ENCODE assay signal across 35 mouse cellular contexts in the genomic region with DNA sequence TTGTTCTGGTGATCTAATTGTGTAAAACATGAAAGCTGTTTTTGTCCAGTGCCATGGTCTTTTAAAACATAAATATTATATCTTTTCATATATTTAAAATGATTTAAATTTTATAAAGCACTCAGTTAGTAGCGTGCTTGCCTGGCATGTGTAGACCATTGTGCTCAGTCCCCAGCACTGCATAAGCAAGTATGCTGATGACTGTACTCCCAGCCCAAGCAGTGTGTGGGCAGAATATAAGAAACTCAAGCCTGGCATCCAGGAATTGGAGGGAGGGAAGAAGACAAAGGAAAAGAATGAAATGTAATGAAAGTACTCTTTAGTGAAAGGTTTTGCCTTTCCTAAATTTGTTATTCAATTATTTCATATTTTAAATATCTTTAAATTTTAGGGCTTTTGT.
"Had no signal": no experiment of that assay in that cellular context is flagged by ENCODE, and none has a peak within 500 bp of the region (broad histone marks: within the 10 kb centered on the region; RNA-seq: fewer than 3 reads in every experiment).

No protein-coding gene starts in this region.

- DNase-seq: heart, postnatal 10 days; heart, postnatal 14 days; heart, postnatal 36 days; heart, postnatal 4 days; kidney, adult 11 months; kidney, adult 18-20 months; kidney, adult 2 months; kidney, adult 8-10 months; kidney, adult 9 months; kidney, postnatal 10 days; kidney, postnatal 14 days; kidney, postnatal 25 days; kidney, postnatal 36 days; kidney, postnatal 4 days; layer of hippocampus, adult 9-11 months; layer of hippocampus, postnatal 36 days had no signal

- H3K9ac ChIP-seq: heart, embryonic 12.5 days; heart, embryonic 13.5 days; heart, embryonic 15.5 days; hindbrain, embryonic 12.5 days; hindbrain, embryonic 13.5 days; hindbrain, embryonic 14.5 days; hindbrain, embryonic 15.5 days; intestine, embryonic 15.5 days; kidney, embryonic 15.5 days had no signal

- H3K36me3 ChIP-seq: heart, embryonic 15.5 days; hindbrain, embryonic 12.5 days; hindbrain, embryonic 13.5 days; intestine, embryonic 15.5 days had no signal

- H3K9me3 ChIP-seq: heart, embryonic 10.5 days; heart, embryonic 12.5 days; heart, embryonic 13.5 days; heart, embryonic 15.5 days; hindbrain, embryonic 10.5 days; hindbrain, embryonic 12.5 days; hindbrain, embryonic 13.5 days; hindbrain, embryonic 15.5 days; intestine, embryonic 15.5 days; kidney, embryonic 15.5 days had no signal

- H3K4me1 ChIP-seq: heart, embryonic 10.5 days; heart, embryonic 12.5 days; heart, embryonic 13.5 days; heart, embryonic 15.5 days; hindbrain, embryonic 10.5 days; hindbrain, embryonic 12.5 days; hindbrain, embryonic 13.5 days; hindbrain, embryonic 15.5 days; intestine, embryonic 15.5 days; kidney, embryonic 15.5 days had no signal

- H3K4me3 ChIP-seq: heart, embryonic 10.5 days; heart, embryonic 12.5 days; heart, embryonic 13.5 days; heart, embryonic 15.5 days; hindbrain, embryonic 10.5 days; hindbrain, embryonic 12.5 days; hindbrain, embryonic 13.5 days; hindbrain, embryonic 15.5 days; intestine, embryonic 15.5 days; kidney, embryonic 15.5 days; layer of hippocampus, adult 2 months; left cerebral cortex, adult 2 months had no signal

- H3K27ac ChIP-seq: heart, embryonic 10.5 days; heart, embryonic 13.5 days; heart, embryonic 15.5 days; hindbrain, embryonic 10.5 days; hindbrain, embryonic 12.5 days; hindbrain, embryonic 13.5 days; hindbrain, embryonic 14.5 days; hindbrain, embryonic 15.5 days; hindbrain, postnatal 0 days; intestine, embryonic 15.5 days; kidney, embryonic 15.5 days; kidney, postnatal 0 days; layer of hippocampus, adult 2 months had no signal

- H3K4me2 ChIP-seq: heart, embryonic 12.5 days; heart, embryonic 13.5 days; heart, embryonic 15.5 days; hindbrain, embryonic 12.5 days; hindbrain, embryonic 13.5 days; hindbrain, embryonic 14.5 days; hindbrain, embryonic 15.5 days; intestine, embryonic 15.5 days; kidney, embryonic 15.5 days had no signal

- ATAC-seq: hindbrain, embryonic 16.5 days; hindbrain, postnatal 0 days; inflammation-experienced regulatory T-cells, adult 6 months; intestine, embryonic 15.5 days; intestine, embryonic 16.5 days; intestine, postnatal 0 days had no signal

- H3K27me3 ChIP-seq: heart, embryonic 12.5 days; heart, embryonic 13.5 days; heart, embryonic 15.5 days; hindbrain, embryonic 12.5 days; hindbrain, embryonic 13.5 days; hindbrain, embryonic 15.5 days; intestine, embryonic 15.5 days; kidney, embryonic 15.5 days had no signal
